Mouse (Mus musculus) kidney, postnatal 10 days (tissue): ENCODE measurements around the gene Iqck.
A peak's percentile ranks its signal among the peaks of the same experiment; 100 is the strongest.

Source experiments
- DNase-seq: peaks from one replicate; pipeline ENCODE4 v3.0.0; 2021; ENCODE audit warnings: mixed read lengths

Gene Iqck

DNA sequence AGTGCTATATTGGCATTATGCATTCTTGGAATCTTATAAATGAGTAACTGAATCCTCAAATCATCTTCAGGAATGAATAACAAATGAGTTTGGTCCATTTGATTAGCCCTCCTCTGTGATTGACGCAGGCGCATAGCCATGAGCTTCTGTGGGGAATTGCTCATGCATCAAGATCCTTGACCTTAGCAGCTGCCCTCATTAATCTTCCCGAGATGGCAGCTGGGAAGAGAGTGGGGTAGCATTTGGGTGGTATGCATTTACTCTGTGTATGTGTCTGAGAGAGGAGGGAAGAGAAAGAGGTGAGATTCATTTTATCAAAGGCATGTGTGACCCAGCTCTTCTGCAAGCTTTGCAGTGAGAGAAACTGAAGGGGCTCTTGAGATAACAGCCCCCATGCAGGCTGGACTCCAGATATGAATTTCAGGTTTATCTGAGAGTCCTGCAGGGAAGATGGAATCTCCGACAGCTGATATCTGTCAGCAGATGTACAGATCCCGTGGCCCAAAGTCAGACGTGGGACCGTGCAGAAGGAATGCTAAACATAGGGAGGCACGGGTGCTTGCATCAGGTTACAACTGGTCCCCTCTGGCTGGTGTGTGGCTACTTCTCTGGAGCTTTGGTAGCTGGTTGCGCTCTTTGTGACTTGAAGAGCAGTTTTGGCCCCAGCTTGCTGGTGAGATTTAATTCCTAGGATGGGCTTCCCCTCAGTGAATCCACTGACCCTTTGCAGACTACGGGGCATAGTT, 63.9 kb downstream of the Iqck start:
- DNase-seq: no peak

DNA sequence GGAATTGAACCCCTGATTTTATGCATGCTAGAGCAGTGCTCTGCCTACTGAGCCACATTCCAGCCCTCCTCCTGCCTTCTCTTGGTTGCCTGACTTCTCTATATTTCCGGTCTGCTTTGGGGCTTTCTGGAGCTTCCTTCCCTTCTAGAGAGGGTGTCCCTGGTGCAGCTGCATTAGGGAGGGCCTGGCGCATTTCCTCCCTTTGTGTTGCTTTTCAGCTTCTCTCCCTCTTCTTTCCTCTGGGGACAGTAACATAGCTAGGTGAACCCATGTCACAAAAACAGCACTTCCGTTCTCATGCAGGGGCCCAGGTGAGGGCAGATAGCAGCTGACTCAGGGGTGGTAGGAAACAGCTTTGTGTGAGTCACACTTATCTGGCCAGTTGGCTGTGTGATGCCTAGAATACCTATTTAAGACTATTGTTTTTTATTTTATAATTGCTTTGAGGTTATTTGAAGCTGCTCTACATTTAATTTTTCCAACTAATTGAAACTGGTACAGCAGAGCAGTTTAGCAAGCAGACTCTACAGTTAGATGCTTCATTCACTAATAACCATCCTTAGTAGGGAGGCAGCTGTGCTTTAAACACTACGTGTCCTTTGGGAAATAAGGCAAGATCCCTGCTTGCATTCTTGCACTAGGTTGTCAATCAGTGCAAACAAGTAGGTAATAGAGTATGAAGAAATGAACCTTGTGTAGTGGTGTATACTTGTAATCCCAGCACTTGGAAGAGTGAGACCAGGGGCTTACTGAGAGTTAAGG, 67.1 kb downstream of the Iqck start:
- peak; percentile 44 for DNase-seq

DNA sequence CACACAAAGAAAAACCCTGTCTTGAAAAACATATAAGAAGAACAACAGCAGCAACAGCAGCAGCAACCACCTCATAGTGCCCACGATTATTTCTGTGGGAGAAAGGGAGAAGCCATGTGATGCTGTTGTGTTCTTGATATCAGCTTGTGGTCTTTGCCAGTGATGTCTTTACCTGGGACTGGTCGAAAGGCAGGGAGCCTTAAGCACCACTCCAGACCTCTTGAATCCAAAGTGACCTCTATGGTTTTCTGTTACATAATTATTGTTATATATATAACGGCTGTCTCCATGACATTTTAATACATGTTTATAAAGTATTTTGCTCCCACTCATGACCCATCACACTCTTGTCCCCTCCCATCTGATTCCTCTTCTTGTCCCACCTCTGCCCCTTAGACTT, 70.0 kb downstream of the Iqck start:
- no peak for DNase-seq

DNA sequence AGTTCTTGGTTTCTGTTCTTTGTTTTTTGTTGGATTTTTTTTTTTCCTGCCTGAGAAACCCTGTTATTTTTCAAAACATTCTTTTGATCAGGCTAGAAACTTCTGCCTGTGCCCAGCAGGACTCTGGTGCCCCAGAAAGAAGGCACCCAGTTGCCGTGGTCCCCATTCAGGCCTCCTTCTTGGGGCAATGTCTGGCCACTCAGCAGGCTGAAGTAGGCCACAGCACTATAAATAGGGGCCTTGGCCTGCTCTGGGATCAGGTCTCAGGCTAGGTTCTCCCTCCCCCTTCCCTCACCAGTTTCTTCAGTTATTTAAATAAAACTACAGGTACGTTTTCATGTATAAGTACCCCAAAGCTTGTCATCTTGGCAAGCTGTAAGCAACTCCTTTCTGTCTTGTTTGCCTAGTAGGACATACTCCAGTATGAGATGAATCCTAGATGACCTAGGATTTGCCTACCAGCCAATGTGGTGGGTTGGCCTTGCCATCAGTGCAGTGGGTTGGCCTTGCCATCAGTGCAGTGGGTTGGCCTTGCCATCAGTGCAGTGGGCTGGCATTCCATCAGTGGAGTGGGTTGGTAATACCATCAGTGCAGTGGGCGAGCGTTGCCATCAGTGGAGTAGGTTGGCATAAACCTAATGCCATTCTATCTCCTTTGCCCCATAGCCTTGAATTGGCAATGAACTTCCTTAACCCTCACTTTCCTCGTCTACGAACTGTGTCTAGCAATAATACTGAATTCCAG, 71.1 kb downstream of the Iqck start:
- no peak for DNase-seq

DNA sequence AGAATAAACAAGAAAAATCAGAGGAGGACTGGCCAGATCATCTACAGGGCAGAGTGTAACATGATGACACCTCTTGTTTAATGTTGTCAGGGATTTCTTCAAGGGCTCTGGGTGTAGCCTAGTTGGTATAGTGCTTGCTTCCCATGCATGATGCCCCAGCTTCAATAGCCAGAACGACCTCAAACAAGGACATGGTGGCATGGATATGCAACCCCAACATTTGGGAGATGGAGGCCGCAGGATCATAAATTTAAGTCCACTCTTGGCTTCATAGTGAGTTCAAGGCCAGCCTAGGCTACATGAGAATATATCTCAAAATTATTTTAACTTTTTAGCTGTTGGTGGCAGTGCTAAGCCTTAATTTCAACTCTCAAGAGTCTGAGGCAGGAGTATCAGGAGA, 71.7 kb downstream of the Iqck start:
- DNase-seq: no peak

DNA sequence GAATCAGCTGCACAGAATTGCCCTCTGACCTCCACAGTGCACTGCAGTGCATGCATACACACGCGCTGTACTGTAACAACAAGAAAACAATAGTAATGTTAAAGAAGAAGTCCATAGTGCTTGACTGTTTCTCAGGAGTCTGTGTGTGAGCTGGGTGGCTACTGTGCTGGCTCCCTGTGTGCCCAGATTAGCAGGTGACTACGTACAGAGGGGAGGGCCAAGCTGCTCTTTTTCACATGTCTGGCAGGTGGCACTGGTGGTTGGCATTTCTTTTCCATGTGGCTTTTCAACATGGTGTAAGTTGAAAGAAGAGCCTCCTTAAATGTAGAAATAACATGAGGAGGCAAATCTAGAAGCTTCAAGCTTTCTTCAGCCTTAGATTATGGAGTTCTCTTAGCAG, 72.8 kb downstream of the Iqck start:
- DNase-seq: no peak

DNA sequence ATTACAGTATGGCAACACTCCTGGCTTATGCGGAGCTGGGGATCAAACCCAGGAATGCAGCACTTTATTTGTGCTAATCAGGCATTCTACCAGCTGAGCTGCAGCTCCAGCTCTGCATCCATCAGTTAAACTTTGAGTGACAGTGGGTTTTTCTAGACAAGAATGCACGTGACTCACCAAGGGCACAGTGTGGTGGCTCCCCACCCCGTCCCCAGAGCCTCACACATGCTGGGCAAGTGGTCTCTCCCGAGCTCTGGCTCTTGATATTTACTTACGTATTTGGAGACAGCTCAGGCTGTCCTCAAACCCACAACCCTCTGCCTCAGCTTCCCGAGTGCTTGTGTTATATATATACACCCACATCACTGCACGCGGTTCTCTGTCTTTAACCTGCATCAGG, 73.4 kb downstream of the Iqck start:
- no peak for DNase-seq

DNA sequence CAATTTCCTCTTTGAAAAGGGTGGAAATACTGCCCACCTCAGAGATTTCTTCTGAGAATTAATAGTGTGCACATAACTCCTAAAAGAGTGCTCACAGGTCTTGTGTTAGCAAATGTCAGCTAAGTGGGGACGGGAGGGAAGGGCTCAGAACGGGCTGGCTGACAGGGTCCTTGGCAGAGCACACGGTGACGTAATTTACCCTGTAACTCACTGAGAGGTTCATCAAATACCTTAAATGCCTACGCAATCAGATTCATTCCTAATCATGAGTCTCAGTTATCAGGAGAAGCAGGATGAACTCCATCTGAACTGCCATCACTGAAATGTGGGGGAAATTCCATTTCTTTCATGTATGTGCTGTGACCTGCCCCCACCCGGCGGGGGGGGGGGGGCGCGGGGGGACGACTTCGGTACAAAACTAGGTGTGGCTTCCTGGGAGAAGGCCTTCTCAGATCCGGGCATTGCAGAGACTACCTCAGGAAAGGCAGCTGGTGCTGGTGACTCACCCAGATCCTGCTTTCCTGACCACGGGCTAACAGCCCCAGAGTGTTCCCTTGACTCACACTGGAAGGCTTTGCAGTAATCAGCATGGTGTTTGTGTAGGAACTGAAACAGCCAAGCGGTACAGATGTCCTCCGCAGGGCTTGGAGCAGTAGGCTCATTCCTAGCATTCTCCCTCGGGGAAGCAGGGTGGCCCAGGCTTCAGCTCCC, 74.2 kb downstream of the Iqck start:
- DNase-seq: peak; percentile 19

DNA sequence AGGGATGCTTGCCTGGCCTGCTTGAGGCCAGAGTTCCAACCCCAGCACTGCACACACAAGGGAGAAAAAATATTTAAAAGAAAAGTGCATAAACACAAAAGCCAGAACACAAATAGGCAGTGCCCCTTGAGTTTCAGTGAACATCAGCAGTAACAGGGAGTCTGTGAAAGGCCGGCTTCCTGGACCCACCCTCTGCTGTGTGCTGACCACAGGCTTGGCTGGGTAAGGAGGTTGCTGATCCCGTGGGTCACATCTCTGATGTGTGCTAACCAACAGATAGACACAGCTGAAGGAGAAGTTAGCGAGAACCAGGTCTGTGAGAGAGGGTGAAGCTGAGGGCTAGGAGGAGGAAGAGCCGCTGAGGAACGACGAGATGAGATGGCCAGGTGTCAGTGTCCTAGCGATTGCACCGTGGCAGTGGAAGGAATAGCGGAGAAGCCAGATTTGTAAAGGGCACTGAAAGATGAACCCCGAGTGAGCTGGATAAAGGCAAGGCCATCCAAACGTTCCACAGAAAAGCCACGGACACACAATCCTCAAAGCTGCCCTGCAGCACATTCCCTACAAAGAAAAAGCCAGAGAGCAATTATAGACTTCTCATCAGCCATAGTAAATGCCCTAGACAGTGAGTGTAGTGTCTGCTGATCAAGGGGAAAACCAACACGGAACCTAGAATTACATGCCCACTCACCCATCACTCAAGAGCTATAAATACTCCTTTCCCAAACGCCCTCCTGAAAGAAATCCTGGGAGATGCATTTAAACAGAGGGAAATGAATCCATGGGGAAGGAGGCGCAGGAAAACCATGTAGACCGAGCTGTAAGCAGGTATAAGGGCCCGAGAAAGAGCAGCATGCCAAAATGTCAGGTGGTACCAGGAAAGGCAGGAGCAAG, 76.2 kb downstream of the Iqck start:
- DNase-seq: no peak

DNA sequence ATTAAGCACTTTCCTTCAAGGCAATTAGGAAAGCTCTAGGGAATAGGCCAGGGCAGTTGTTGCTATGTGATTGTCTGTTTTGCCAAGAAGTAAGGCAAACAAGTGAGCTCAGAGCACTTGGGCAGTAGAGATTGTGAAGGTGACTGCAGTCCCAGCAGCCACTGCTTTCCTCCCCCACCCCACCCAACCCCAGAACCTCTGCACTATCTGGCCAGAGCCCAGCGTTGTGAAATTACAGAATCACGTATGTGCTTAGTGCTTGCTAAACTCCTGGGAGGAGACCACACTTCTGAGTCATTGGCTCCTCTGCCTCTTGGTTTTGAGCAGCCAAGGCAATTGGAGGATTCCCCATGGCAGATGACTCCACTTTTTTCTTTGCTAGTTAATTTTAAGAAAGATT, 79.8 kb downstream of the Iqck start:
- no peak for DNase-seq

DNA sequence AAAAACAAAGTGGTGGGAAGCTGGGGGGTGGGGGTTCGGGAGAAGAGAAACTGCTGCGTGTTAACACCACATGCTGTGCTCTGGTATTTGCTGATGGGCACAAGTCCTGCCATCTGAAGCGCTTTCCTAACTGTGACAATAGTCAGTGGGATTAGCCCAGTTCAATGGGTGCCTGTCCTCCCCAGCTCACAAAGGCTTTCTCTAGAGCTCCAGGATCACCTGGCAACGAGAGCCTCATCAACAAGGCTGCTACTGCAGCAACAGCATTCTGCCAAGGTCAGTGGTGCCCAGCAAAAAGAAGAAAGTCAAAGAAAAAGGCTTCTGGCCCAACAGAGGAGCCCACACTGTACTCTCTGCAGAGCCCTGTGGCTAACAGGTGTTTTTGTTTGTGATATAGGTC, 81.3 kb downstream of the Iqck start:
- no peak for DNase-seq

DNA sequence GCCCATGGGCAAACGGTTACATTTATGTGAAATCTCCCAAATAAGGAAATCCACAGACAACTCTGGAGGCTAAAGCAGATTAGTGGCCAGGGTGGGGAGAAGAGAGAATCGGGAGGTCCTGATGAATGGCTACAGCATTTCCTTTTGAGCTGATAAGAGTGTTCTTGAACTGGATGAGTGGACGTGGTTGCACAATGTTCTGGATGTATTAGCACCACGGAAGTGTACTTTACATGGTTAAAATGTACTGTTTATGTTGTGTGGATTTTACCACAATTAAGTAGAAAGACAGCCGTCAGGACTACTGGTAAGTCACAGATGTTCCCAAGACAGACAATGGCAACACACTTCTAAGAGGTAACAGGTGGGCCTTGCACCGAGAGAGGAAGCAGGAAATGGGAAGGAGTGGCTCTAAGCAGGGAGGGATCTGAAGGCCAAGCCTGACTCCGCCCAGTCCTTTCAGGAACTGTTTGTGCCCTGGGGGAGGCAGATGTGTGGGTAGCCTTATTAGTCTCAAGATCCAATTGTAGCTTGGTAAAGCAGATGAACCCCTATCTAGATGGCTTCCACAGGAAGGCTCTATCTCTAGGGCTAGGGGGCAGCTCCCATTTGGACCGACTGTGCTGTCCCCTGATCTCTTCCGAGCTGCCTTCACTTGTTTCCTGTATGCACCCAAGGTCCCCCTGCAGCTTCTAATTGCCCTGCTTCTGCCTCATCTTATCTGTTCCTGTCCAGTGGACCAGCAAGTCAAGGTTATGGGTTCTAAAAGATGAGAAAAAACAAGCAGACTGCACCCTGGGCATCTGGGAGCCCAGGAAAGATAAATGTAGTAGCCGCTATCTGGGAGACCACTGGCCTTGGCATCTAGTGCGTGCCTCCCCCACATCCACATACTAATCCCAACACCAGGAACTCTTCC, 82.2 kb downstream of the Iqck start:
- no peak for DNase-seq

DNA sequence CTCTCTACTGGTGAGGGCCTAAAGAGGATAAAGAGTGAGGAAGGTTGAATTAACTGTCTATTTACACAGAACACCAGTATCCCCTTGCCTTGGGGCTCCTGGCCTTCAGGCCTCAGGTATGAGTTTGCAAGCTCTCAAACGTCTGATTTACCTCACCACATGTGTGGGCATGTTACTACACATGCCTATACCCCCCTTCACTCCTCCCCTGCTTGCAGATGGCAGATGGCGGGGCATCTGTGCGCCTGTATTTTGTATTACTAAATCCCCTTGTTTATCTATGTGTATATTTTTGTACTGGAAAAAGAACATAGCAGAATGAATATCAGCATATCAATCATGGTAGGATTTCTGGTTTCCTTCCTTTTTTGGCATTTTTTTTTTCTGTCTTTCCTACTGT, 86.7 kb downstream of the Iqck start:
- DNase-seq: no peak

DNA sequence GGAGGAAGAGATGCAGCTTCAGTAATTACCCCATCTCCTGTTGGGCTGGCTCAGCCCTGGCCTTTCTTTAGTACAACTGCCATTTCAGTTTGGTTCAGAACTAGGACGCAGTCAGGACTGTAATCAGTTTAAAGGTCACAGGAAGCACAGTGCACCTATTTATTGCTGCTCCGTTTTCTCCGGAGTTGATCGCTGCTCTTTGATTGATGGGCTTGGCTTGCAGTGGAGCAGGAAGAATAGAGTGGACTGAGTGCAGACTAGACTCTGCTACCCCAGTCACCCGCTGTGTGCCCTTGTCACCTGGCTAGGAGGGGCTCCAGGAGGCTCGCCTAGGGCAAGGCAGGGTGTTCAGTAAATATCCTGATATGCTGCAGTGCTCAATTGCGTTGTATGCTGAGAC, 87.6 kb downstream of the Iqck start:
- no peak for DNase-seq

DNA sequence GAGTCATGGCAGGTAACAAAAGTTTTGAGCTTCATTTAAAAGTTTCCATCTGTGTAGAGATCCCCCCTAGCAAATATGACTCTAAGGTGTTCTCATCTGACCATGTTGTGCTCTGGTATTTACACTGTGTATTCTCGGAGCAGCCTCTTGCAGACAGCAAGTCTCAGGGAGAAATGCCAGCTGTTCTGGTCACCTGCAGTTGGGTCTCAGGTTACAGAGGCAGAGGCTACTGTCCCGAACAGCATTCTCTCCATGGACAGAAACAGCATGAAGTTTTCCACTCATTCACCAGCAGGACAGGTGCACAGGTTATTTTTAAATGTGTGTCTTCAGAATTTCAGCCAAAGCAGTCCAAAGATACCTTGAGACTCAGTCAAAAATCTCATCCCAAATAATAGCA, 89.3 kb downstream of the Iqck start:
- no peak for DNase-seq

DNA sequence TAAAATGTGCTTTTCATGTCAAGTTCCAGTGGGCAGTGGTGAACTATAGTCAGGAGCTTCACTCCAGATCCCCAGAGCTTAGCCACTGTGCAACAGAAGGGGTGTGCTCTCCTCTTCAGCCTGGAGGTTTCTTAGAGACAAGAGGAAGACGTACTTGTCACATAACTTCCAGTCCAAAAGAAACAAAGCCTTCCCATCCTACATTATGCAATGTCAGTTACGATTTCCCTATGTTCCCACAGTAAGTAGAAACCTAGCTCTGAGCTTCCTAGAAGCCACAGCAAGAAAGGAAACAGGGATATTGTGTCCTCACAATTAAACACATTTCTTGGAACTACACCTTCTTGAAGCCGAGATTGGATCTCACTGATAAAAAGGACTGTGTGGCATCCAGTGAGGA, 91.7 kb downstream of the Iqck start:
- DNase-seq: no peak

DNA sequence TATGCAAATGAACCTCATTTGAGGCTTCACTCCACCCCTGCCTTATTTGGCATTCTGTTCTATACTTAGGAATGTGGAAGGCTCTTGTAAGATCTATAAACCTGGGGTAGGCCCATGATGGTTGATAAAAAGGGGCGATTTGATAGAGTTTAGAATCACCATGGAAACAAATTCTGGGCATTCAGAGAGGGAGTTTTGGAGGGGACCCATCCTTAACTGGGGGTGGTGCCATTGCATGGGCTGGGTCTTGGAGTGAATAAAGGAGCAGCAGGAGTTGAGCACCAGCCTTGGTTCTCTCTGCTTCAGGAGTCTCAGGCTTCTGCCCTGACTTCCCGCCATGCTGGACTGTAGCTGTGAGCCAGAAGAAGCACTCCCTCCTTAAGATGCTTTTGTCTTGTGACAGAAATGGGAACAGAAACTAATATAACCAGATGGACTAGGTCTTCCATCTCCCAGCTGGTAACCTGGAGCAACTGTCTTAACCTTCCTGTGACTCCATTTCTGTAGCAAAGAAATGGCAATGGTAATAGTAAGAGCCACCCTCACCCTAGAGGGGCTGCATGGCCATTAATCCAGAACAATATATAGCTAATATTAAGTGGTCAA, 93.2 kb downstream of the Iqck start:
- DNase-seq: no peak

DNA sequence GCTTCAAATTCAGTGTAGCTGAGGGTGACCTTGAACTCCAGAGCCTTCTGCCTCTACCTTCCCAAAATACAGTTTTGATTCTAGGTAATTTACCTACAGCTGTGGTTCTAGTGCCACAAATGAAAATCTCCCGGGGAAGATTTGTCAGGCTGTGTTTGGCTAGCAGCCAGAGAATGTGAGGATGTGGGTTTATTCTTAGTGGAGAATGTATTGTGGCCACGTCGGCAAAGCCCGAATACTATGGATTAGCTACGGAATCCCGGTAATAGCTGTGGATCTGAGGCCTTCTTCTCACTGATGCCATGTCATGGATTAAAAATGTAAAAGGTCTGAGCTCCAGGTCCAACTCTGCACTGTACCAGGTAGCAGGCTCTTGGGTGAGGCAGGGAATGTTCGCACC, 94.2 kb downstream of the Iqck start:
- DNase-seq: no peak

DNA sequence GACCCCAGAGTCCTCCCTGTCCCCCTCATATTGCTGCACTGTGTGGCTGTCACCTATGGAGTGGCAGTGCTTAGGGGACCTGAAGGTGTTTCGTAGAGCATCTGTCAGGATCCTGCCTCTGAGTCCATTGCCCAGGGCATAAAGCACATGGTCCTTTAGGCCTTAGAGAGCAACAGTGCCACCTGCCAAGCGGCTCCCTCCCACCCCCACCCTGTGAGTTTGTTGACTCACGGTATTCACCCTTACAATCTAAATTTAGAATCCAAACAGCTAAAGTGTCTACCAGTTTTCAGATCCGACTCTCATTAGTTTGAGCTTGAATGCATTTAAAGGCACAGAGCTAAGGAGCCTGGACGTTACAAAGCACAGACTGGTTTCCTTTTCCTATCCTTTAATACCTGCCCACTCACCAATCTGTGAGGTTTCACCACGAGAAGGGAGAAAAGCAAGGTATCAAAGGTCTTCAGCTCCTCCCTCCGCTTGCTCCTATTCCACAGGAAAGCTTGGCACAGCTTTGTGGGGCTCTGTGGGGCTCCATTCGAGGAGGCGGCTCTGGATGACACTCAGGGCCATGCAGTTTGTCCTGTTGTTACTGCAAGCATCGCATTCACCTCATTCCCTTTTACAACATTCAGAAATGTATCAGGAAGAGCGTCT, 98.2 kb downstream of the Iqck start:
- no peak for DNase-seq

DNA sequence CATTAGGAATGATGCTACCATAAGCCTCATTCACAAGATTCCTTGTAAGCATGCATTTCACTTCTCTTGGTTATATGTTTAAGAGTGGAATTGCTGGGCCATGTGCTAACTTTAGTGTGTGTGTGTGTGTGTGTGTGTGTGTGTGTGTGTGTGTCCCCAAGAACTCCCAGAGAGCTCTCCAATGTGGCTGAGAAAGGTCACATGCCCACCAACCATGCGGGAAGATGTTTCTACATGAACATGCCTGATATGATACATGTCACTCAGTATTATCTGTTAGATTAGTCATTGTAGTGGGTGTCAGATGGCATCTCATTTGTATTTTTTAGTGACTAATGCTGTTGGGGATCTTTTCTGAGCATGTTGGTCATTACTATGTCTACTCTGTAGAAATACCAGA, 99.4 kb downstream of the Iqck start:
- DNase-seq: no peak
